Mouse (Mus musculus) liver, embryonic 12.5 days (tissue): Measurements from ENCODE around the gene Dgat2. TPM values are rescaled to one million over a fixed set of nuclear protein-coding genes. Genes with fewer than 3 reads are reported as not detected.
A peak's percentile ranks its signal among the peaks of the same experiment; 100 is the strongest.

Source experiments
- ATAC-seq: fragments of 200-750 bp; cut with Nextera tagmentation; 2 replicates; pipeline ENCODE4 v1.8.0; 2017; ENCODE audit warnings: moderate number of reproducible peaks, mild to moderate bottlenecking, moderate library complexity
- H3K27ac ChIP-seq: fragments of 300-500 bp; sonication (generic); 2 replicates; pipeline ENCODE4 v1.5.1; 2016; ENCODE audit warnings: mild to moderate bottlenecking
- H3K27me3 ChIP-seq: fragments of 300-500 bp; sonication (generic); replicated peaks from 2 replicates; pipeline ENCODE4 v1.6.1; 2016; ENCODE audit warnings: mild to moderate bottlenecking, moderate library complexity
- H3K36me3 ChIP-seq: fragments of 300-500 bp; sonication (generic); 2 replicates; pipeline ENCODE4 v1.6.1; 2016; ENCODE audit warnings: mild to moderate bottlenecking, moderate library complexity
- H3K4me1 ChIP-seq: fragments of 300-500 bp; sonication (generic); 2 replicates; pipeline ENCODE4 v1.6.1; 2016
- H3K4me2 ChIP-seq: fragments of 300-500 bp; sonication (generic); 2 replicates; pipeline ENCODE4 v1.6.1; 2016; ENCODE audit warnings: mild to moderate bottlenecking, moderate library complexity
- H3K4me3 ChIP-seq: fragments of 300-500 bp; sonication (generic); 2 replicates; pipeline ENCODE4 v1.5.1; 2016; ENCODE audit warnings: mild to moderate bottlenecking, moderate library complexity
- H3K9ac ChIP-seq: fragments of 300-500 bp; sonication (generic); 2 replicates; pipeline ENCODE4 v1.6.1; 2016; ENCODE audit warnings: mild to moderate bottlenecking, moderate library complexity
- H3K9me3 ChIP-seq: fragments of 300-500 bp; sonication (generic); replicated peaks from 2 replicates; pipeline ENCODE4 v1.6.1; 2016; ENCODE audit warnings: mild to moderate bottlenecking, moderate library complexity
- WGBS: fragments of 180-500 bp; shearing (Covaris S2); methylation state at CpG from one replicate; pipeline ENCODE4 v1.1.7; 2016; ENCODE audit not compliant: insufficient replicate concordance; 5-methylcytosine and 5-hydroxymethylcytosine counted together
- polyA plus RNA-seq: library from polyadenylated mRNA; unstranded; fragments of >200 nt; fragmentation: Nextera tagmentation; extraction: Ambion mirVana; gene quantifications from 2 replicates; pipeline ENCODE4 v1.2.1, GENCODE M21; 2016

The Dgat2 gene
- polyA plus RNA-seq, 1 experiment from 2014 or later: 59.3 TPM

- WGBS: 79% methylated on average over 2 of the region's 2 CpGs
- Histone ChIP-seq H3K9me3 (no peaks in the 10 kb centered on the region), H3K9ac (no peak overlapping the region), H3K36me3 (0 out of 2 replicates have a peak, but pooled peaks cover 5% of the 10 kb centered on the region), H3K27me3 (no peaks in the 10 kb centered on the region), H3K4me1 (peaks cover 41% of the 10 kb centered on the region), H3K4me3 (no peak overlapping the region), H3K27ac (no peak overlapping the region), H3K4me2 (no peak overlapping the region)
- no peak for ATAC-seq
Observed at GRCm38 (mm10) chr7:99159446-99159845, 23.1 kb downstream of the Dgat2 start.

GRCm38 (mm10) chr7:99158904-99159303 lies 23.6 kb downstream of the Dgat2 start:
- Histone ChIP-seq H3K9me3 (no peaks in the 10 kb centered on the region), H3K4me1 (peaks cover 45% of the 10 kb centered on the region), H3K4me3 (no peak overlapping the region), H3K27me3 (no peaks in the 10 kb centered on the region), H3K36me3 (0 out of 2 replicates have a peak, but pooled peaks cover 4% of the 10 kb centered on the region), H3K27ac (no peak overlapping the region), H3K4me2 (no peak overlapping the region), H3K9ac (no peak overlapping the region)
- no peak for ATAC-seq
- 30% methylated on average over 5 of the region's 5 CpGs for WGBS

GRCm38 (mm10) chr7:99158011-99158410 lies 24.5 kb downstream of the Dgat2 start:
- Histone ChIP-seq H3K4me1 (peaks cover 47% of the 10 kb centered on the region), H3K4me3 (no peak overlapping the region), H3K36me3 (no peaks in the 10 kb centered on the region), H3K27ac (no peak overlapping the region), H3K9ac (no peak overlapping the region), H3K9me3 (no peaks in the 10 kb centered on the region), H3K27me3 (no peaks in the 10 kb centered on the region), H3K4me2 (no peak overlapping the region)
- 70% methylated on average over 8 of the region's 8 CpGs for WGBS
- no peak for ATAC-seq

- H3K9me3 ChIP-seq: no peaks in the 10 kb centered on the region
- H3K4me2 ChIP-seq: no peak overlapping the region
- H3K9ac ChIP-seq: no peak overlapping the region
- H3K27me3 ChIP-seq: no peaks in the 10 kb centered on the region
- peaks cover 41% of the 10 kb centered on the region for H3K4me1 ChIP-seq
- no peak for ATAC-seq
- H3K27ac ChIP-seq: no peak overlapping the region
- H3K36me3 ChIP-seq: no peaks in the 10 kb centered on the region
- WGBS: 66% methylated on average over 10 of the region's 10 CpGs
- no peak overlapping the region for H3K4me3 ChIP-seq
Observed at GRCm38 (mm10) chr7:99156737-99157136, 25.8 kb downstream of the Dgat2 start.

GRCm38 (mm10) chr7:99155311-99156289 lies 26.9 kb downstream of the Dgat2 start:
- Histone ChIP-seq H3K9me3 (no peaks in the 10 kb centered on the region), H3K4me1 (peaks cover 33% of the 10 kb centered on the region), H3K9ac (no peak overlapping the region; the same call in 1 of the 2 replicates), H3K4me2 (peak overlapping the region; percentile 55), H3K27me3 (no peaks in the 10 kb centered on the region), H3K27ac (peak overlapping the region; percentile 58), H3K36me3 (no peaks in the 10 kb centered on the region), H3K4me3 (peak overlapping the region; percentile 17; the same call in 1 of the 2 replicates)
- ATAC-seq: peak; percentile 56
- 13% methylated on average over 17 of the region's 17 CpGs for WGBS

GRCm38 (mm10) chr7:99154648-99155151 lies 27.8 kb downstream of the Dgat2 start:
- Histone ChIP-seq H3K27ac (no peak overlapping the region), H3K27me3 (no peaks in the 10 kb centered on the region), H3K9me3 (no peaks in the 10 kb centered on the region), H3K4me2 (peak overlapping the region; percentile 55), H3K9ac (no peak overlapping the region), H3K36me3 (no peaks in the 10 kb centered on the region), H3K4me1 (peaks cover 33% of the 10 kb centered on the region), H3K4me3 (no peak overlapping the region)
- peak; percentile 21; the same call in 1 of the 2 replicates for ATAC-seq
- whole genome bisulfite sequencing: 53% methylated on average over 8 of the region's 8 CpGs

GRCm38 (mm10) chr7:99153686-99154202 lies 28.8 kb downstream of the Dgat2 start:
- WGBS: 66% methylated on average over 11 of the region's 11 CpGs
- Histone ChIP-seq H3K36me3 (no peaks in the 10 kb centered on the region), H3K4me3 (no peak overlapping the region), H3K9ac (no peak overlapping the region), H3K27me3 (no peaks in the 10 kb centered on the region), H3K4me1 (peaks cover 33% of the 10 kb centered on the region), H3K27ac (no peak overlapping the region), H3K9me3 (no peaks in the 10 kb centered on the region), H3K4me2 (no peak overlapping the region)
- no peak for ATAC-seq

GRCm38 (mm10) chr7:99152756-99153155 lies 29.8 kb downstream of the Dgat2 start:
- WGBS: 71% methylated on average over 8 of the region's 8 CpGs
- H3K4me1 ChIP-seq: peaks cover 33% of the 10 kb centered on the region
- H3K36me3 ChIP-seq: no peaks in the 10 kb centered on the region
- no peak for ATAC-seq
- no peak overlapping the region for H3K27ac ChIP-seq
- no peaks in the 10 kb centered on the region for H3K9me3 ChIP-seq
- H3K27me3 ChIP-seq: no peaks in the 10 kb centered on the region
- no peak overlapping the region for H3K9ac ChIP-seq
- H3K4me3 ChIP-seq: no peak overlapping the region
- no peak overlapping the region for H3K4me2 ChIP-seq

GRCm38 (mm10) chr7:99151342-99151741 lies 31.2 kb downstream of the Dgat2 start:
- Histone ChIP-seq H3K27ac (no peak overlapping the region), H3K36me3 (no peaks in the 10 kb centered on the region), H3K9me3 (no peaks in the 10 kb centered on the region), H3K4me3 (no peak overlapping the region), H3K4me1 (peaks cover 25% of the 10 kb centered on the region), H3K9ac (no peak overlapping the region), H3K4me2 (no peak overlapping the region), H3K27me3 (no peaks in the 10 kb centered on the region)
- ATAC-seq: peak; percentile 72
- WGBS: 3% methylated on average over 7 of the region's 7 CpGs

- 25% methylated on average over 1 of the region's 1 CpGs for WGBS
- no peak overlapping the region for H3K9ac ChIP-seq
- no peaks in the 10 kb centered on the region for H3K36me3 ChIP-seq
- H3K9me3 ChIP-seq: no peaks in the 10 kb centered on the region
- H3K27ac ChIP-seq: no peak overlapping the region
- H3K4me1 ChIP-seq: peaks cover 19% of the 10 kb centered on the region; the same call in 1 of the 2 replicates
- H3K4me3 ChIP-seq: no peak overlapping the region
- ATAC-seq: no peak
- H3K4me2 ChIP-seq: no peak overlapping the region
- H3K27me3 ChIP-seq: no peaks in the 10 kb centered on the region
Observed at GRCm38 (mm10) chr7:99149017-99149416, 33.5 kb downstream of the Dgat2 start.

- peaks cover 16% of the 10 kb centered on the region; the same call in 1 of the 2 replicates for H3K4me1 ChIP-seq
- H3K9ac ChIP-seq: no peak overlapping the region
- H3K4me2 ChIP-seq: no peak overlapping the region
- H3K27me3 ChIP-seq: no peaks in the 10 kb centered on the region
- no peak overlapping the region for H3K27ac ChIP-seq
- H3K9me3 ChIP-seq: no peaks in the 10 kb centered on the region
- no peak for ATAC-seq
- WGBS: 69% methylated on average over 7 of the region's 7 CpGs
- no peak overlapping the region for H3K4me3 ChIP-seq
- H3K36me3 ChIP-seq: no peaks in the 10 kb centered on the region
Observed at GRCm38 (mm10) chr7:99147494-99147893, 35.0 kb downstream of the Dgat2 start.

GRCm38 (mm10) chr7:99146906-99147305 lies 35.6 kb downstream of the Dgat2 start:
- Histone ChIP-seq H3K4me2 (no peak overlapping the region), H3K4me3 (no peak overlapping the region), H3K27me3 (no peaks in the 10 kb centered on the region), H3K9me3 (no peaks in the 10 kb centered on the region), H3K9ac (no peak overlapping the region), H3K36me3 (no peaks in the 10 kb centered on the region), H3K27ac (no peak overlapping the region), H3K4me1 (peaks cover 20% of the 10 kb centered on the region)
- 34% methylated on average over 7 of the region's 7 CpGs for WGBS
- ATAC-seq: no peak
